Mouse (Mus musculus): ENCODE results near the gene Zdhhc5. TPM values are rescaled to one million over a fixed set of nuclear protein-coding genes. Genes with fewer than 3 reads are reported as not detected.

Zdhhc5 gene
- polyA plus RNA-seq, 1 experiment from 2014 or later = 34.3 TPM

- Histone ChIP-seq H3K27me3 (ENCODE audit: low read depth, poor library complexity, severe bottlenecking) (no peaks in the 10 kb centered on the region), H3K36me3 (peaks cover 25% of the 10 kb centered on the region), H3K4me3 (no peak overlapping the region), H3K27ac (no peak overlapping the region), H3K4me1 (peaks cover 12% of the 10 kb centered on the region), H3K9me3 (replicated peaks) (no peaks in the 10 kb centered on the region)
- DNase-seq (ENCODE audit: low spot score) = no peak
- 89% methylated on average over 1 of the region's 1 CpGs for WGBS
Measured at GRCm38 (mm10) chr2:84646138-84646537, 68.8 kb downstream of the Zdhhc5 start.

GRCm38 (mm10) chr2:84640833-84641232 lies 74.1 kb downstream of the Zdhhc5 start:
- Histone ChIP-seq H3K9me3 (replicated peaks) (no peaks in the 10 kb centered on the region), H3K4me1 (peaks cover 28% of the 10 kb centered on the region), H3K27me3 (ENCODE audit: low read depth, poor library complexity, severe bottlenecking) (no peaks in the 10 kb centered on the region), H3K36me3 (peaks cover 11% of the 10 kb centered on the region), H3K4me3 (no peak overlapping the region), H3K27ac (no peak overlapping the region)
- no peak for DNase-seq (ENCODE audit: low spot score)

DNA sequence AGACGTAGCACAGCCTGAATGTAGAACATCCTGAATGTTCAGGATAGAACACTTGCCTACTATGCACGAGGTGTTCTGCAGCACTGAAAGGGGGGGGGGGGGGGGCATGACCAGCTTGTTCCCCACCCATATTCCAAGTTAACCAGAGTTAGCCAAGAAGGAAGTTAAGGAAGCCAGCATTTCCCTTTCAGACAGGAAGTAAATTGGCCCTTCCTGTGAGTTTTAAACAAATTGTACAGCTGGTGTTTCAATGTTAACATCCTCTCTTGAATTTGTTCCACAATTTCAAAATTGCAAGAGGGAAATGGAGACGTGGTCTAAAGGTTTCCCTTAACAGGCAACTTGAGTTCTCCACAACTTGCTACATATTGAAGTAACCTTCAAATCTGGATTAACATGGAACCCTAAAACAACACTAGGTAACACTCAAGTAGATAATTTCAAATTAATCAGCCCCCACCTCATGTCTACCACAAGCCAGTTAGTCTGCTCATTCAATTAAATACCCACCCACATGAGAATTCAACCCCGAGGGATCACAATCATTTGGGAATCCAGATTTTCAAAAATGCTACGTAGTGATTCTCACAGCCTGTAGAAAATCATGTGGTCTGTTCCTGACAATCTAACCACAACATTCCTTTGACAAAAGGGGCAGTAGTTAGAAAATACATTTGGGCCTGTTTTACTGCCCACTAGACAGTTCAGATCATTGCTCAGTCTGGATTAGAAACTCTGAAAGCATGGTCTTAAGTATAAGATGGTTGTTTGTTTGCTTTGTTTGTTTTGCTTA lies 76.4 kb downstream of the Zdhhc5 start:
- no peaks in the 10 kb centered on the region for H3K27me3 ChIP-seq (ENCODE audit: low read depth, poor library complexity, severe bottlenecking)
- peaks cover 50% of the 10 kb centered on the region for H3K4me1 ChIP-seq
- no peak overlapping the region for H3K4me3 ChIP-seq
- H3K36me3 ChIP-seq = peaks cover 4% of the 10 kb centered on the region
- DNase-seq (ENCODE audit: low spot score) = no peak
- no peak overlapping the region for H3K27ac ChIP-seq
- 77% methylated on average over 5 of the region's 5 CpGs for WGBS
- H3K9me3 ChIP-seq (replicated peaks) = no peaks in the 10 kb centered on the region

MicroRNAs within 50 kb of the gene (microRNA counts, 519-probe panel; counts per million panel counts)
- 7,696 counts per million, percentile 98 among the panel's probes with 10 or more counts for microRNA mmu-miR-130a

Small RNA genes within 50 kb of the gene (microRNA-seq; reads per million reads assigned to microRNA genes)
- 20,125 reads per million, percentile 98 among the genes with 10 or more reads in this experiment for gene Mir130a

Other genes with a start within 250 kb of the Zdhhc5 start
- 12.5 and 13.9 TPM in 2 replicates for gene Tfpi, start 238.4 kb downstream of the Zdhhc5 start, polyA plus RNA-seq (2016; fragmentation: Nextera tagmentation; extraction: Ambion mirVana)
- 38.2 and 40.0 TPM in 2 replicates for gene Ctnnd1, start 64.4 kb downstream of the Zdhhc5 start, polyA plus RNA-seq (2016; fragmentation: Nextera tagmentation; extraction: Ambion mirVana)
- gene Btbd18, start 56.1 kb downstream of the Zdhhc5 start, polyA plus RNA-seq (2016; fragmentation: Nextera tagmentation; extraction: Ambion mirVana) = 0.20 and 0.58 TPM in 2 replicates
- gene Selenoh, start 44.4 kb downstream of the Zdhhc5 start, polyA plus RNA-seq (2016; fragmentation: Nextera tagmentation; extraction: Ambion mirVana) = 507 and 566 TPM in 2 replicates
- gene Gm28635, start 37.1 kb downstream of the Zdhhc5 start, polyA plus RNA-seq (2016; fragmentation: Nextera tagmentation; extraction: Ambion mirVana) = not detected in 2 replicates
- 41.1 and 43.4 TPM in 2 replicates for gene Med19, start 36.8 kb downstream of the Zdhhc5 start, polyA plus RNA-seq (2016; fragmentation: Nextera tagmentation; extraction: Ambion mirVana)
- gene Tmx2, start 36.0 kb downstream of the Zdhhc5 start, polyA plus RNA-seq (2016; fragmentation: Nextera tagmentation; extraction: Ambion mirVana) = 115 and 132 TPM in 2 replicates
- gene Clp1, start 12.2 kb upstream of the Zdhhc5 start, polyA plus RNA-seq (2016; fragmentation: Nextera tagmentation; extraction: Ambion mirVana) = 57.8 and 58.8 TPM in 2 replicates
- gene Ypel4, start 18.9 kb upstream of the Zdhhc5 start, polyA plus RNA-seq (2016; fragmentation: Nextera tagmentation; extraction: Ambion mirVana) = 5.7 and 9.6 TPM in 2 replicates
- 7.6 and 8.2 TPM in 2 replicates for gene Gm19426, start 28.5 kb upstream of the Zdhhc5 start, polyA plus RNA-seq (2016; fragmentation: Nextera tagmentation; extraction: Ambion mirVana)
- 9.3 and 10.8 TPM in 2 replicates for gene Serping1, start 60.3 kb upstream of the Zdhhc5 start, polyA plus RNA-seq (2016; fragmentation: Nextera tagmentation; extraction: Ambion mirVana)
- gene Ube2l6, start 83.6 kb upstream of the Zdhhc5 start, polyA plus RNA-seq (2016; fragmentation: Nextera tagmentation; extraction: Ambion mirVana) = 17.6 and 19.2 TPM in 2 replicates
- 0.11 and 0.56 TPM in 2 replicates for gene Smtnl1, start 107.5 kb upstream of the Zdhhc5 start, polyA plus RNA-seq (2016; fragmentation: Nextera tagmentation; extraction: Ambion mirVana)
- gene Timm10, start 111.8 kb upstream of the Zdhhc5 start, polyA plus RNA-seq (2016; fragmentation: Nextera tagmentation; extraction: Ambion mirVana) = 64.5 and 71.0 TPM in 2 replicates
- gene Slc43a1, start 123.7 kb upstream of the Zdhhc5 start, polyA plus RNA-seq (2016; fragmentation: Nextera tagmentation; extraction: Ambion mirVana) = 36.6 and 42.6 TPM in 2 replicates
- 0.74 and 1.0 TPM in 2 replicates for gene Rtn4rl2, start 171.5 kb upstream of the Zdhhc5 start, polyA plus RNA-seq (2016; fragmentation: Nextera tagmentation; extraction: Ambion mirVana)
- 30.4 and 32.8 TPM in 2 replicates for gene Slc43a3, start 221.4 kb upstream of the Zdhhc5 start, polyA plus RNA-seq (2016; fragmentation: Nextera tagmentation; extraction: Ambion mirVana)

Measured in limb, embryonic 10.5 days (tissue).